Mouse (Mus musculus) neural tube, embryonic 10.5 days (tissue): Measurements from ENCODE around the gene Cfap97d2.
"Not testable (repeated sequence)": the region's sequence is repeated elsewhere in the genome, so short reads cannot be mapped to it uniquely, and the experiment has no call there.

ENCODE experiments used
- DNase-seq: peaks from one replicate; pipeline ENCODE4 v3.0.0-alpha.2; 2017; ENCODE audit warnings: low spot score; ENCODE audit errors: extremely low spot score

The Cfap97d2 gene

GRCm38 (mm10) chr8:13740817-13741613 lies 35.3 kb downstream of the Cfap97d2 start:
- no peak for DNase-seq

DNA sequence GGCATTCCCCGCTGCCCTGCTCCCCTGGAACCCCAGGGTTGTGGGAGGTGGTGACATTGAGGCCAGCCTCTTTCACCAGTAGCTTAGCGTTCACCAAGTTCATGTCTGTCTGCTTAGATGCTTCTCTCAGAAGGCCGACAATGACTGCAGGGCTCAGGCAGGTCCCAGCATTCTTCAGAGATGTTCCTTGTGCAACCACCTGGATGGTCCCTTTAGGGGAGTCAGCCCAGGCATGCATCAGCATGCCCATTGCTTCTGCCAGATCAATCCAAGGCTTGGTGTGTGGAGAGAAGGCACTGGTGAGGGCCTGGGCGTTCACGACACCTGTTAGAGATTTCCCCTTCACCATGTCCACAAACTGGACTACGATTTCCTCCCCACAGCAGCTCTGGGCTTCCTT lies 40.5 kb downstream of the Cfap97d2 start:
- DNase-seq: not testable (repeated sequence)

DNA sequence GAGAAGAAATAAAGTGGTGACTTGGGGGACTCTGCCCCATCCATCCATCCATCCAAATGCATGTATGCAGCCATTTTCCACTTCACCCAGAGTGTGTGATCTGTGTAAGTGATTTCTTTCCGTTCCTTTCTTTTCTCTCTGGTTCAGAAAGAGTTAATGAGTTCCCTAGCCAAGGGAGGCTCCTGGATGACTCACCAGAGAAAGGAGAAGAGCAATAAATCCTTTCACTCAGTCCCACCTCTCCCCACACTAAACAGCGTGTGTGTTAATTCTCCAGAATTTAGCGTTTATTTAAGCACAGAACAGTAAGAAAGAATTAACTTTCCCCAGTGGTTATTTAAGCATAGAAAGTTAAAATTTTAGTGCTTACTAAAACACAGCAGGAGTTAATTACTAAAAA lies 41.9 kb downstream of the Cfap97d2 start:
- no peak for DNase-seq

DNA sequence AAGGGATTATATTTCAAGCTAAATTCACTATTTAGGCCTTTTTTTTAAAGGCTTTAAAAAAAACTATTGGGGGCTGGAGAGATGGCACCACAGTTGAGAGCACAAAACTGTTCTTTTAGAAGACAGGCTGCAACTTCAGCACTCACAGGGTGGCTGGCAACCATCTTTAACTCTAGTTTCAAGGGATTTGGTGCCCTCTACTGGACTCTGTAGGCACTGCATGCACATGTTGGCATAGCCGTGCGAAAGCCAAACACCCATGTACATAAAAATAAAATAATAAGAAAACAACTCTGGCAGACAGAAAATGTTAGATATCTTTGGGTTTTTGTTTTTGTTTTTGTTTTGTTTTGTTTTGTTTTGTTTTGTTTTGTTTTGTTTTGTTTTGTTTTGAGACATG lies 48.0 kb downstream of the Cfap97d2 start:
- peak; percentile 72 for DNase-seq

GRCm38 (mm10) chr8:13756480-13756879 lies 50.8 kb downstream of the Cfap97d2 start:
- DNase-seq: no peak

GRCm38 (mm10) chr8:13756982-13757804 lies 51.5 kb downstream of the Cfap97d2 start, which contains the start of gene Cdc16:
Cdc16 (plus strand) TSS chr8:13757676.
- DNase-seq: peak; percentile 97

- peak; percentile 28 for DNase-seq
These were observed 52.4 kb downstream of the Cfap97d2 start for GRCm38 (mm10) chr8:13757805-13758727.

- no peak for DNase-seq
These were observed 63.5 kb downstream of the Cfap97d2 start for GRCm38 (mm10) chr8:13769206-13769605.

- DNase-seq: no peak
These were observed 74.8 kb downstream of the Cfap97d2 start for GRCm38 (mm10) chr8:13780536-13780935.

GRCm38 (mm10) chr8:13785250-13785763 lies 79.6 kb downstream of the Cfap97d2 start, which contains the start of gene Upf3a:
Upf3a (plus strand) TSS chr8:13785615.
- peak; percentile 95 for DNase-seq

- DNase-seq: peak; percentile 98
These were observed 80.1 kb downstream of the Cfap97d2 start for GRCm38 (mm10) chr8:13785764-13786299.

DNA sequence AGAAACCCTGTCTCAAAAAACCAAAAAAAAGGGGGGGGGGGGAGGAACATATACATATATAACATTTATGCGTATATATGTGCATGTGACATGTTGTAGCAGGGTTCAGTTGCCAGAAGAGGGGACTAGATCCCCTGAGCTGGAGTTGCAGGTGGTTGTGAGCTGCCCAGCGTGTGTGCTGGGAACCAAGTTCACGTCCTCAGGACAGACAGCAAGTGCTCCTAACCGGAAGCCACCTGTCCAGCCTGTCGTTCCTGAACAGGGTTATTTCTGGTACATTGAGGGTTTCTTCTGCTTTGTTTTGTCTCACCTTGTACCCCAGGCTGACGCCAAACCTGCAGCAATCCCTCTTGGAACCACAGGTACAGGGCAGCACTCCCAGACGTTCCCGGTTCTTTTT lies 83.9 kb downstream of the Cfap97d2 start:
- no peak for DNase-seq
